Mouse (Mus musculus) liver, postnatal 0 days (tissue): Measurements from ENCODE around the gene Tacc2.

Experiments
- CTCF ChIP-seq: sonication (generic); IDR thresholded peaks from 2 replicates; pipeline ENCODE4 v1.5.1; 2016; ENCODE audit warnings: antibody characterized with exemption, low read depth
- EP300 ChIP-seq: IDR thresholded peaks from 2 replicates; pipeline ENCODE4 v1.6.1; 2016; ENCODE audit warnings: antibody characterized with exemption, low read depth, mild to moderate bottlenecking

- TF ChIP-seq CTCF (no peak), EP300 (no peak)
These were observed 1.4 kb downstream of the Tacc2 start for GRCm38 (mm10) chr7:130578607-130579006.
